Mouse (Mus musculus) gastrocnemius, adult 18-20 months (tissue): ENCODE data around the gene Cep44. TPM values are rescaled to one million over a fixed set of nuclear protein-coding genes. Genes with fewer than 3 reads are reported as not detected.

Source experiments
- DNase-seq: peaks from one replicate; pipeline ENCODE4 v3.0.0; 2021; ENCODE audit warnings: low spot score
- microRNA-seq: library from miRNA; unstranded; fragments of <30 nt; microRNA quantifications from one replicate; pipeline ENCODE4 v1.2.0, GENCODE M21; 2021
- total RNA-seq, 2 experiments: library from RNA; stranded (reverse); gene quantifications; 2 replicates each; pipeline ENCODE4 v1.2.3; 2021

Cep44 gene
- total RNA-seq, 2 experiments from 2014 or later: 7.9 to 9.5 TPM

GRCm38 (mm10) chr8:56486006-56486405 is 64.8 kb downstream of the Cep44 start:
- DNase-seq: peak; percentile 3

Small RNA genes within 50 kb of the gene (microRNA-seq; reads per million reads assigned to microRNA genes)
- not detected for gene Gm25992

Other genes starting within 250 kb of the Cep44 start
- 10 to 100 TPM; 34.6 to 35.3 TPM for gene Fbxo8, start within 50 bp of the Cep44 start, total RNA-seq